Mouse (Mus musculus): ENCODE data around the gene Utrn. TPM values are rescaled to one million over a fixed set of nuclear protein-coding genes. Genes with fewer than 3 reads are reported as not detected.
A peak's percentile ranks its signal among the peaks of the same experiment; 100 is the strongest.

Utrn gene
- polyA plus RNA-seq, 1 experiment from 2014 or later = 75.8 TPM

DNA sequence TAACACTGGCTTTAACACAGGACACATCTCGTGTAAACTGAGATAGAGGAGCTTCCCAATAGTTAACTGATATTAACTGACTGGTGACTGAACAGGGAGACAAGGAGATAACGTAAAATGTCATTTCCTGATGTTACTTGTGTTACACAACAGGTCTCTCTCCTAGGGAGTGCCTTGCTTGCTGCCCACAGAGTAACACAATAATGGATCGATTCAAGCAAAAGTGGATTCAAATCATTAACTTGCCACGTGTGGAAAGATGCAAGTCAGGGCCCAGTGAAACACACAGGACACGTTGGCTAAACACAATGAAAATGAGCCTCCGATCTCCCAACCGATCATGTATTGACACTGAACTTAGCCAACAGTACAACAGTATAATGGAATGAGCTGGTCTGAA is 281.1 kb downstream of the Utrn start:
- Histone ChIP-seq H3K9me3 (ENCODE audit: control insufficient read depth, low read length) (peaks cover 2% of the 10 kb centered on the region), H3K4me3 (ENCODE audit: low read length) (no peak overlapping the region), H3K4me1 (replicated peaks; ENCODE audit: control insufficient read depth, insufficient read depth, low read length) (no peaks in the 10 kb centered on the region), H3K36me3 (ENCODE audit: control insufficient read depth, insufficient read depth, low read length) (no peaks in the 10 kb centered on the region), H3K9ac (ENCODE audit: low read length) (no peak overlapping the region), H3K4me2 (ENCODE audit: low read depth, low read length) (no peak overlapping the region), H3K27me3 (ENCODE audit: control insufficient read depth, insufficient read depth, low read depth, low read length) (no peaks in the 10 kb centered on the region), H3K27ac (ENCODE audit: low read length) (no peak overlapping the region)
- ATAC-seq (ENCODE audit: low read depth) = no peak
- WGBS = 83% methylated on average over 7 of the region's 7 CpGs

DNA sequence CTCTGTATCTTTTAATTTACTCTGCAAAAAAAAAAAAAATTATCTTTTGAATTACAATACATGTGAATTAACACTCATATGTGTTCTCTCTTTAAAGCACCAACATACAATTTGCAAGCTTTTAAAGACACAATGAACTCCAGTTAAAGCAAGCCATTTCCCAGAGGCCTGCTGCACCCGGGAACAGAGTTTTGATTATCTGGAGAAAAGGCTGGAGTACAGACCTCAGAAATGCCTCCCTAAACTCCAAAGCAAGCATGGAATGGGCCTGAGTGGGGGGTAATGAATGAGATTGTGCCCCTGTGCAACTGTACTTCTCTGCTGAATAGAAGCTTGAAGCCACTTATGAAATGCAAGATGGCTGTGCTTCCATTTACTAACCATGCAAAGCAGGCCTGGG is 281.8 kb downstream of the Utrn start:
- peaks cover 2% of the 10 kb centered on the region for H3K9me3 ChIP-seq (ENCODE audit: control insufficient read depth, low read length)
- no peak overlapping the region for H3K27ac ChIP-seq (ENCODE audit: low read length)
- H3K27me3 ChIP-seq (ENCODE audit: control insufficient read depth, insufficient read depth, low read depth, low read length) = no peaks in the 10 kb centered on the region
- no peak for ATAC-seq (ENCODE audit: low read depth)
- no peaks in the 10 kb centered on the region for H3K4me1 ChIP-seq (replicated peaks; ENCODE audit: control insufficient read depth, insufficient read depth, low read length)
- H3K4me2 ChIP-seq (ENCODE audit: low read depth, low read length) = no peak overlapping the region
- H3K9ac ChIP-seq (ENCODE audit: low read length) = no peak overlapping the region
- WGBS = 74% methylated on average over 1 of the region's 1 CpGs
- H3K36me3 ChIP-seq (ENCODE audit: control insufficient read depth, insufficient read depth, low read length) = no peaks in the 10 kb centered on the region
- no peak overlapping the region for H3K4me3 ChIP-seq (ENCODE audit: low read length)

DNA sequence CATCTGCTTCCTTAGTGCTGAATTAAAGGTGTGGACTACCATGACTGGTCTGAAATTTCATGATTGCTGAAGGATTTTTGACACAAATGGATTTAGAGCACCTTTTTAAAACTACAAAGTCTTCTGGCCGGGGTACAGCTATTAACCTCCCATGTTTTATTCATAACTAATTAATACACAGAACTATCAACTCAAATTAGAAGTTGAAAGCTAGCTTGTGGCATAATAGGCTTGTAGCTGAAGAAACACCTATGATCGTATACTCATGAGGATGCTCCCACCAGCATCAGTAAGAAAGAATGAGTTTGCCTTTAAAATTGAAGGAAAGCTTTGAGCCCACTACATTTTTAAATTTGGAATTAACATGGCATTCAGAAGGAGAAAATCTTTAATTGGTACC is 282.3 kb downstream of the Utrn start:
- 93% methylated on average over 2 of the region's 2 CpGs for WGBS
- Histone ChIP-seq H3K4me3 (ENCODE audit: low read length) (no peak overlapping the region), H3K4me2 (ENCODE audit: low read depth, low read length) (no peak overlapping the region), H3K27ac (ENCODE audit: low read length) (no peak overlapping the region), H3K36me3 (ENCODE audit: control insufficient read depth, insufficient read depth, low read length) (no peaks in the 10 kb centered on the region), H3K9me3 (ENCODE audit: control insufficient read depth, low read length) (peaks cover 2% of the 10 kb centered on the region), H3K27me3 (ENCODE audit: control insufficient read depth, insufficient read depth, low read depth, low read length) (no peaks in the 10 kb centered on the region), H3K9ac (ENCODE audit: low read length) (no peak overlapping the region), H3K4me1 (replicated peaks; ENCODE audit: control insufficient read depth, insufficient read depth, low read length) (no peaks in the 10 kb centered on the region)
- no peak for ATAC-seq (ENCODE audit: low read depth)

- Histone ChIP-seq H3K4me1 (replicated peaks; ENCODE audit: control insufficient read depth, insufficient read depth, low read length) (no peaks in the 10 kb centered on the region), H3K36me3 (ENCODE audit: control insufficient read depth, insufficient read depth, low read length) (no peaks in the 10 kb centered on the region), H3K27ac (ENCODE audit: low read length) (no peak overlapping the region), H3K4me3 (ENCODE audit: low read length) (no peak overlapping the region), H3K4me2 (ENCODE audit: low read depth, low read length) (no peak overlapping the region), H3K27me3 (ENCODE audit: control insufficient read depth, insufficient read depth, low read depth, low read length) (no peaks in the 10 kb centered on the region), H3K9me3 (ENCODE audit: control insufficient read depth, low read length) (peaks cover 2% of the 10 kb centered on the region), H3K9ac (ENCODE audit: low read length) (no peak overlapping the region)
- WGBS = 74% methylated on average over 1 of the region's 1 CpGs
- ATAC-seq (ENCODE audit: low read depth) = no peak
Measured at GRCm38 (mm10) chr10:12586200-12586599, 283.0 kb downstream of the Utrn start.

GRCm38 (mm10) chr10:12583473-12583872 is 285.7 kb downstream of the Utrn start:
- Histone ChIP-seq H3K9ac (ENCODE audit: low read length) (no peak overlapping the region), H3K27ac (ENCODE audit: low read length) (no peak overlapping the region), H3K9me3 (ENCODE audit: control insufficient read depth, low read length) (peaks cover 2% of the 10 kb centered on the region), H3K4me3 (ENCODE audit: low read length) (no peak overlapping the region), H3K27me3 (ENCODE audit: control insufficient read depth, insufficient read depth, low read depth, low read length) (no peaks in the 10 kb centered on the region), H3K4me1 (replicated peaks; ENCODE audit: control insufficient read depth, insufficient read depth, low read length) (peaks cover 3% of the 10 kb centered on the region; the same call in 1 of the 2 replicates), H3K36me3 (ENCODE audit: control insufficient read depth, insufficient read depth, low read length) (no peaks in the 10 kb centered on the region), H3K4me2 (ENCODE audit: low read depth, low read length) (no peak overlapping the region)
- WGBS = 88% methylated on average over 3 of the region's 3 CpGs
- no peak for ATAC-seq (ENCODE audit: low read depth)

GRCm38 (mm10) chr10:12579048-12579447 is 290.1 kb downstream of the Utrn start:
- H3K27ac ChIP-seq (ENCODE audit: low read length) = peak overlapping the region; percentile 31; the same call in 1 of the 2 replicates
- H3K4me3 ChIP-seq (ENCODE audit: low read length) = no peak overlapping the region
- peaks cover 2% of the 10 kb centered on the region for H3K9me3 ChIP-seq (ENCODE audit: control insufficient read depth, low read length)
- no peak overlapping the region for H3K4me2 ChIP-seq (ENCODE audit: low read depth, low read length)
- H3K4me1 ChIP-seq (replicated peaks; ENCODE audit: control insufficient read depth, insufficient read depth, low read length) = peaks cover 3% of the 10 kb centered on the region; the same call in 1 of the 2 replicates
- no peak overlapping the region for H3K9ac ChIP-seq (ENCODE audit: low read length)
- ATAC-seq (ENCODE audit: low read depth) = peak; percentile 90
- no peaks in the 10 kb centered on the region for H3K36me3 ChIP-seq (ENCODE audit: control insufficient read depth, insufficient read depth, low read length)
- no peaks in the 10 kb centered on the region for H3K27me3 ChIP-seq (ENCODE audit: control insufficient read depth, insufficient read depth, low read depth, low read length)
- 24% methylated on average over 1 of the region's 1 CpGs for WGBS

DNA sequence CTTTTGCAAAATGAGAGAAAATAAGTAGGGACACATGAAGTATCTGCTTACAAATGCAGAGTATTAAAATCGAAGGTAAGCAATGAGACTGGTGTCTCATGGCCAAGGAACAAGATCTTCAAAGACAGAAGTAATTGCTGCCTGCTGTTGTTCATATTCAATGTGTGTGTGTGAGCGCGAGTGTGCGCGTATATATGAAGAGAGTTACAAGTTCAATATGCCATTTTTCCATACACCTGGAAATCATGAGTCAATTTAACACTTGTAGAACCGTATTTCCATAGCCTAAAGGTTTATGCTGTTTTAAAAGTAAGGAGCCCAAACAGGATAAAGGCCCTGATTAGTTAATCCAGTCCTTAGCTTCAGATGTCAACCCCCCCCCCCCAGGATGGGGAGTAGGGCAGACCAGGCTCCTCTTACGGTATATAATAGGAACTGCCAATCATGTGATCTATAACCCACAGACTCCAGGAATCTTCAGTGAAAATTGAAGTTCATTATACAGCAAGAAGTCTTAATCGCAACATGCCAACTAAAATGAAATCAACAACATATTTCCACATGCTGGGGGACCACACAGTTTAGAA is 293.2 kb downstream of the Utrn start:
- Histone ChIP-seq H3K27me3 (ENCODE audit: control insufficient read depth, insufficient read depth, low read depth, low read length) (no peaks in the 10 kb centered on the region), H3K36me3 (ENCODE audit: control insufficient read depth, insufficient read depth, low read length) (no peaks in the 10 kb centered on the region), H3K9me3 (ENCODE audit: control insufficient read depth, low read length) (no peaks in the 10 kb centered on the region), H3K27ac (ENCODE audit: low read length) (no peak overlapping the region), H3K4me1 (replicated peaks; ENCODE audit: control insufficient read depth, insufficient read depth, low read length) (peaks cover 3% of the 10 kb centered on the region; the same call in 1 of the 2 replicates), H3K4me2 (ENCODE audit: low read depth, low read length) (no peak overlapping the region), H3K9ac (ENCODE audit: low read length) (no peak overlapping the region), H3K4me3 (ENCODE audit: low read length) (no peak overlapping the region)
- ATAC-seq (ENCODE audit: low read depth) = no peak
- WGBS = 91% methylated on average over 8 of the region's 8 CpGs

DNA sequence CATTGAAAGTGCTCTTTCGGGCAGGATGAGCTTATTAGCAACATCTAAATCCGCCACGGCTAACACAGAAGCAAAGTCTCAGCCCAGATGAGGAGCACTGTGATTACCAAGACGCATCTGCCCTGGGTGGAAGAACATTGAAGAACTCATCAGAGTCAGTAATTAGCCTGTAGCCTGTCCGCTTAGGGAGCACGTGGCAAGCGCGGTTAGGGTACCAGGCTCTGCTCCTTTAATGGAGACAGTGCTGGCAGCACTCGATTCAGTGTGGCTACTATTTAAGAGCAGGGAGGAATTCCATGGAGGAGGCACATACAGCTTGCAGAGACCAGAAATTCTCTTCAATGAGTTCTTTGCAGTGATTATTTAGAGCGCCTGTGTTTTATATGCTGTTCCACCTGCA is 294.4 kb downstream of the Utrn start:
- Histone ChIP-seq H3K9ac (ENCODE audit: low read length) (no peak overlapping the region), H3K27me3 (ENCODE audit: control insufficient read depth, insufficient read depth, low read depth, low read length) (no peaks in the 10 kb centered on the region), H3K27ac (ENCODE audit: low read length) (no peak overlapping the region), H3K9me3 (ENCODE audit: control insufficient read depth, low read length) (no peaks in the 10 kb centered on the region), H3K4me2 (ENCODE audit: low read depth, low read length) (no peak overlapping the region), H3K4me1 (replicated peaks; ENCODE audit: control insufficient read depth, insufficient read depth, low read length) (peaks cover 3% of the 10 kb centered on the region; the same call in 1 of the 2 replicates), H3K4me3 (ENCODE audit: low read length) (no peak overlapping the region), H3K36me3 (ENCODE audit: control insufficient read depth, insufficient read depth, low read length) (no peaks in the 10 kb centered on the region)
- WGBS = 72% methylated on average over 10 of the region's 10 CpGs
- ATAC-seq (ENCODE audit: low read depth) = no peak

DNA sequence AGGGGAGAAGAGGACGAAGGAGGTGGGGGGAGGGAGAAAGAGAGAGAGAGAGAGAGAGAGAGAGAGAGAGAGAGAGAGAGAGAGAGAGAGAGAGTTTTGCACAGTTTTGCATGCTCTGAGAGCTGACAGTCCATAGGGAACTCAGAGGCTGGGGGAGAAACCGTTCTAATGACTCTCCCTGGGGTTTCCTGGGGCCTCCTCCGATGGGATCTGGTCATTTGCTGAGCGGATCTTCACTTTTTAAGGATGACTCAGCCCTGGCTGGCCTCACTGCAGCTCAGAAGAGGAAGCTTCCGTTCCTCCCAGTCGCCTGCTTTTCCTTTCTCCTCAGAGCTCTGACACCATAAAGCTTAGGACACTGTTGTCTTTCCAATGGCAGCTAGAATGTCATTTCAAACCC is 295.6 kb downstream of the Utrn start:
- 17% methylated on average over 6 of the region's 6 CpGs for WGBS
- no peaks in the 10 kb centered on the region for H3K4me1 ChIP-seq (replicated peaks; ENCODE audit: control insufficient read depth, insufficient read depth, low read length)
- no peaks in the 10 kb centered on the region for H3K9me3 ChIP-seq (ENCODE audit: control insufficient read depth, low read length)
- no peaks in the 10 kb centered on the region for H3K36me3 ChIP-seq (ENCODE audit: control insufficient read depth, insufficient read depth, low read length)
- H3K9ac ChIP-seq (ENCODE audit: low read length) = no peak overlapping the region
- peak; percentile 47; the same call in 1 of the 2 replicates for ATAC-seq (ENCODE audit: low read depth)
- no peaks in the 10 kb centered on the region for H3K27me3 ChIP-seq (ENCODE audit: control insufficient read depth, insufficient read depth, low read depth, low read length)
- H3K4me3 ChIP-seq (ENCODE audit: low read length) = no peak overlapping the region
- H3K27ac ChIP-seq (ENCODE audit: low read length) = peak overlapping the region; percentile 12; the same call in 1 of the 2 replicates
- no peak overlapping the region for H3K4me2 ChIP-seq (ENCODE audit: low read depth, low read length)

GRCm38 (mm10) chr10:12572759-12573158 is 296.4 kb downstream of the Utrn start:
- H3K9me3 ChIP-seq (ENCODE audit: control insufficient read depth, low read length) = no peaks in the 10 kb centered on the region
- no peak overlapping the region for H3K27ac ChIP-seq (ENCODE audit: low read length)
- no peaks in the 10 kb centered on the region for H3K4me1 ChIP-seq (replicated peaks; ENCODE audit: control insufficient read depth, insufficient read depth, low read length)
- no peaks in the 10 kb centered on the region for H3K27me3 ChIP-seq (ENCODE audit: control insufficient read depth, insufficient read depth, low read depth, low read length)
- H3K36me3 ChIP-seq (ENCODE audit: control insufficient read depth, insufficient read depth, low read length) = no peaks in the 10 kb centered on the region
- WGBS = 34% methylated on average over 4 of the region's 4 CpGs
- H3K9ac ChIP-seq (ENCODE audit: low read length) = no peak overlapping the region
- no peak overlapping the region for H3K4me2 ChIP-seq (ENCODE audit: low read depth, low read length)
- no peak for ATAC-seq (ENCODE audit: low read depth)
- H3K4me3 ChIP-seq (ENCODE audit: low read length) = no peak overlapping the region

Data from lung, embryonic 16.5 days (tissue).